Mouse (Mus musculus): ENCODE measurements around the gene Ftsj3. TPM values are rescaled to one million over a fixed set of nuclear protein-coding genes. Genes with fewer than 3 reads are reported as not detected.

Gene Ftsj3
- polyA plus RNA-seq, 1 experiment from 2014 or later, result 65.1 TPM

DNA sequence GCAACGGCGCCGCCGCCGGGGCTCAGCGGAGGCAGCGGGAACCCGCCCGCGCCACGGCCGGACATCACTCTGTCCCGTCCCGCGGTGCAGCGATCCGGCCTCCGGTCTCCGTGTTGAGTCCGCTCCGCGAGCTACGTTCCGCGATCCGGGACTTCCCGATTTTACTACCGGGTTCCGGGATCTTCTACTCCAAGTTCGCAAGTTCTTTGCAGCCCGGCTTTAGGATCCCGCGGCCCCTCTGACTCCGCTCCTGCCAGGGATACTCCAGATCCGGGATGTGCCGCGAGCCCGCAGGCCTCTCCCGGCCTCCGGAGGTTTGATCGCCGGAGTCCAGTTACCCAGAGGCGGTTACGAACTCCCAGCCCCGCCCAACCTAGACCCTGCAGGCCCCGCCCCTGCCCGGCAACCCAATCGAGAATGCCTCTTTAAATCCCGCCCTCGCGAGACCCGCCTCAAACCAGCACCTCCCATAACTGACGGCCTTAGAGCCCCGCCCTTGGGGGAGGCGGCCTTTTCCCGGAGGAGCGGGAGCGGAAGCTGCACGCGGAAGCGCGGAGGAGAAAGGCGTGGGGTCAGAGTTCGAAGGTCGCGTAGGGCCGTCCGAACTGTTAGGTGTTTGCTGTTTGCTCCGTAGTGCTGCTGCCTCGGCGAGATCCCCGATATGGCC, 16.9 kb upstream of the Ftsj3 start, which contains the start of gene Smarcd2:
Gene Smarcd2 (minus strand): TSS at position 329 of the 667 bp plus-strand sequence.
- H3K4me3 ChIP-seq (ENCODE audit: low read depth, low read length), result peak within 1 kb of the TSS; percentile 83
- H3K27ac ChIP-seq (ENCODE audit: low read depth), result peak within 1 kb of the TSS; percentile 90
- H3K27me3 ChIP-seq (replicated peaks; ENCODE audit: control insufficient read depth, insufficient read depth, low read length), result no peaks in the 10 kb centered on the region
- peaks cover 53% of the 10 kb centered on the region for H3K4me1 ChIP-seq (replicated peaks; ENCODE audit: control insufficient read depth, insufficient read depth, low read length)
- H3K36me3 ChIP-seq (ENCODE audit: control insufficient read depth, insufficient read depth, low read length), result 0 out of 2 replicates have a peak, but pooled peaks cover under 1% of the 10 kb centered on the region
- peak within 1 kb of the TSS; percentile 75 for H3K4me2 ChIP-seq (ENCODE audit: low read length)
- H3K9ac ChIP-seq (ENCODE audit: low read length), result peak within 1 kb of the TSS; percentile 96
- peak; percentile 99 for DNase-seq (ENCODE audit: low spot score)
- under 1% methylated on average over 72 of the region's 72 CpGs for WGBS
- peak; percentile 94 for ATAC-seq (replicated peaks; ENCODE audit: low FRiP score, low TSS enrichment, low read depth)
- H3K9me3 ChIP-seq (ENCODE audit: control insufficient read depth, low read length), result no peaks in the 10 kb centered on the region

DNA sequence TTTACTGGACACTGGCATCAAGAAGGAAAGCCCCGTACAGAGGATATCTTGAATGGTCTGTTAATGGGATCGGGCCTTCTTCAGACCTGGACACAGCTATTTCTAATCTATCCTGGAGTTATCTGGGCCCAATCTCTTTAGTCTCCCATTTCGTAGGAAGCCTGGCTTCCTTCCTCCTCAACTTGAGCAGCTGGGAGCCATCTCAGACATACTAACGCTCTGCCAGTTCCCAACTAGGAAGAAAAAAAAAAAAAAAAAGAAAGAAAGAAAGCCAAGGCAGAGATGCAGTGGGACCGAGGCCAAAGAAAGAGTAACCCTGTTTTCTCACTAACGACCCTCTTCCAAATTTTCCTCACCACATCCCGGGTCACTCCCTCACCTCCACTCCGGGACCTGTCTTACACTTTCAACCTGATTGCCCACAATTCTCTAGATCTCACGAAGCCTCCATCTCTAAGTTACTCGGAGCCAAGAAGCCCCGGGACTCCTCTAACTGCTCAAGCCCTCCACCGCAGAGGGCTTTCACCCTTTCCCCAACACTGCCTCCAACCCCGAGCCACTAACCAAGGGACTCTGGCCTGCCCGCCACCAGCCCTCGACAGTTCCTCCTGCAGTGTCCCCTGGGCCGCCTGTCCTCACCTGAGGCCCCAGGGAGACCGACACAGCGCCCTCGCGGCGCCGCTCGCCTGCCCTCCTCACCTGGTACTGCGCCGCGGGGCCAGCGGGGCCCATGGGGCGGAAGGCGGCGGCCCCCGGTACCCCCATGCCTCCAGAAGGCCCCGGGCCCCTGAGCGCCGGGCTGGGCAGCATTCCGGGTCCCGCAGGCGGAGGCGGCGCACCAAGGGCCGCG, 16.1 kb upstream of the Ftsj3 start:
- H3K4me2 ChIP-seq (ENCODE audit: low read length), result peak overlapping the region; percentile 75
- peaks cover 9% of the 10 kb centered on the region for H3K36me3 ChIP-seq (ENCODE audit: control insufficient read depth, insufficient read depth, low read length)
- 1% methylated on average over 41 of the region's 41 CpGs for WGBS
- peak overlapping the region; percentile 90 for H3K27ac ChIP-seq (ENCODE audit: low read depth)
- no peaks in the 10 kb centered on the region for H3K9me3 ChIP-seq (ENCODE audit: control insufficient read depth, low read length)
- peak; percentile 68 for DNase-seq (ENCODE audit: low spot score)
- peak overlapping the region; percentile 96 for H3K9ac ChIP-seq (ENCODE audit: low read length)
- peaks cover 57% of the 10 kb centered on the region for H3K4me1 ChIP-seq (replicated peaks; ENCODE audit: control insufficient read depth, insufficient read depth, low read length)
- peak overlapping the region; percentile 83 for H3K4me3 ChIP-seq (ENCODE audit: low read depth, low read length)
- H3K27me3 ChIP-seq (replicated peaks; ENCODE audit: control insufficient read depth, insufficient read depth, low read length), result no peaks in the 10 kb centered on the region
- peak; percentile 30 for ATAC-seq (replicated peaks; ENCODE audit: low FRiP score, low TSS enrichment, low read depth)

DNA sequence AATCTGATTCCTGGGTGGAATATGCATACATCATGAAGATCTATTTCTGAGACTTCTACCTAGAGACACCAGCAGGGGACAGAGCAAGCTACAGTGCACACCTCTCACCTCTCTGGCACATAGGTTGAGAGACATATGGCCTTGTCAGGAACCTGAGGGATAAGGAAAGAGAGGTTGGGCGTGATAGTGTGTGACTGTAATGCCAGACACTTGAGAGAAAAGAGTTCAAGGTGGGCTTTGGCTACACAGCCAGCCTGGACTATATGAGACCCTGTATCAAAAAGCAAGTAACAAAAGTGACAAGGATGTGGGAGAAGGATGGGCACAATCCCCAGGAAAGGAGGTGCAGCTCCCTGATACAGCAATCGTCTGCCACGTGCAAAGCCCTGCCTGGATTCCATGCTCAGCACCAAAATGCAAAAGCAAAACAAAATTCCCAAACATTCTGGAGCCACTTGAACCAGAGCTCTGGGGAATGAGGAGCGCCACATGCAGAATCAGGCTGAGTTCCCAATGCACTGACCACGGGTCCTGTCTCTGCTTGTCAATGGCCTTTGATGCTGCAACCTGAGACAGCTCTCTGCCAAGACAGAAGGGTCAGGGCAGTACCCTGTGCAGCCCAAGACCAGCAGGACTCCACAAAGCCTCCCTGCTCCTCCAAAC, 15.4 kb upstream of the Ftsj3 start:
- Histone ChIP-seq H3K4me2 (ENCODE audit: low read length) (peak overlapping the region; percentile 75), H3K4me3 (ENCODE audit: low read depth, low read length) (peak overlapping the region; percentile 83), H3K27ac (ENCODE audit: low read depth) (peak overlapping the region; percentile 90), H3K9ac (ENCODE audit: low read length) (peak overlapping the region; percentile 96), H3K4me1 (replicated peaks; ENCODE audit: control insufficient read depth, insufficient read depth, low read length) (peaks cover 56% of the 10 kb centered on the region), H3K27me3 (replicated peaks; ENCODE audit: control insufficient read depth, insufficient read depth, low read length) (no peaks in the 10 kb centered on the region), H3K36me3 (ENCODE audit: control insufficient read depth, insufficient read depth, low read length) (peaks cover 16% of the 10 kb centered on the region), H3K9me3 (ENCODE audit: control insufficient read depth, low read length) (no peaks in the 10 kb centered on the region)
- no peak for ATAC-seq (replicated peaks; ENCODE audit: low FRiP score, low TSS enrichment, low read depth)
- WGBS, result 16% methylated on average over 5 of the region's 5 CpGs
- no peak for DNase-seq (ENCODE audit: low spot score)

DNA sequence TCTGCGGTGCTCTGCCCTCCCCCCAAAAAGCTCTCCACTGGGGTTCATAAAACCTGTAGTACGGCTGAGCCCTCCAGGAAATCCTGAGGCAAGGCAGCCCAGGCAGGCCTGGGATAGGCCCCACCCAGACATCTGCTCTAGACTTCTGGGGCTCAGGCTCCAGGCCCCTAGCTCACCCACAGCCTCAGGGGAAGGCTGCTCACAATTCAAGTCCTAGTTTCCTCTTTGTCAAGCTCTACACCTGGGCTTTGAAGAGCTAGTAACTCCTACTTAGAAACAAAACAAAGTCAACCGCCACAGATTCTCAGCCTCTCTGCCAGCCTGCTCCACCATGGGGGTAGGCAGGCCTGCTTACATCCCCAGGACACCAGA, 13.2 kb upstream of the Ftsj3 start:
- H3K36me3 ChIP-seq (ENCODE audit: control insufficient read depth, insufficient read depth, low read length), result peaks cover 38% of the 10 kb centered on the region
- peaks cover 36% of the 10 kb centered on the region for H3K4me1 ChIP-seq (replicated peaks; ENCODE audit: control insufficient read depth, insufficient read depth, low read length)
- DNase-seq (ENCODE audit: low spot score) (peak; percentile 74), ATAC-seq (replicated peaks; ENCODE audit: low FRiP score, low TSS enrichment, low read depth) (no peak)
- H3K9ac ChIP-seq (ENCODE audit: low read length), result peak overlapping the region; percentile 2; the same call in 1 of the 2 replicates
- WGBS, result 18% methylated on average over 3 of the region's 3 CpGs
- H3K4me2 ChIP-seq (ENCODE audit: low read length), result peak overlapping the region; percentile 41
- H3K27me3 ChIP-seq (replicated peaks; ENCODE audit: control insufficient read depth, insufficient read depth, low read length), result no peaks in the 10 kb centered on the region
- H3K27ac ChIP-seq (ENCODE audit: low read depth), result peak overlapping the region; percentile 79
- H3K9me3 ChIP-seq (ENCODE audit: control insufficient read depth, low read length), result no peaks in the 10 kb centered on the region
- peak overlapping the region; percentile 13; the same call in 1 of the 2 replicates for H3K4me3 ChIP-seq (ENCODE audit: low read depth, low read length)

DNA sequence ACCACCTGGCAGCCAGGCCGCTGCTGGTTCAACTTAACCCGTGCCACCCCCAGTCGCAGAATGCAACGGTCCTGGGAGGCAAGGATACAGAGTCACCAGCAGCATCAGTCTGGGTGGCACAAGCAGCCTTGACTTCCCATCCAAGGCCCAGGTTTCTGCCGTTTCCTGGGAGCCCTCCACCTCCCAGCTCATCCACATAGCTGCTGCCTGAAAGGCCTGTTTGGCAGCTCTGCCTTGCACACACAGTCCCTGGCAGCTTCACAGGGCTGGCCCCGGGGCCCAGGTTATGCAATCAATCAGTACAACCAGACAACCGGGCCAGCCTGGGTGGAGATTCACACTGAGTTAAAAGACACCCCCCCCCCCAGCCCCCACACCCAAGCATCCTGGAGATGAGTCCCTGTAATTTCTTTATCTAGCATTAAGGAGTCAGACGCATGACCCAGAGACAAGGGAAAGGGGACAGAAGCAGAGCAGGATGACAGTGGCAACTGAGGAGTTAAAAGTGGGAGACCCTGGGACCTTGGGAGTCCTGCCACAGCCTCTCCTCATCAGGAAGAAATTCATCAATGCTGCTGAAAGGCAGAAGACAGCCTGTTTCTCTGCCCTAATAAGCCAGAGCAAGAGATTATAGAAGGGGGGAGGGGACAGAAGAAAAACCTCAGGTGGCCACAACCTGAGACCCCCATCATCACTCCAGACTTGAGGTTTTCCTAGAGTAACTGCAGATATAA, 12.6 kb upstream of the Ftsj3 start:
- peak overlapping the region; percentile 0; the same call in 1 of the 2 replicates for H3K4me3 ChIP-seq (ENCODE audit: low read depth, low read length)
- no peak overlapping the region for H3K9ac ChIP-seq (ENCODE audit: low read length)
- DNase-seq (ENCODE audit: low spot score) (no peak), ATAC-seq (replicated peaks; ENCODE audit: low FRiP score, low TSS enrichment, low read depth) (no peak)
- no peaks in the 10 kb centered on the region for H3K27me3 ChIP-seq (replicated peaks; ENCODE audit: control insufficient read depth, insufficient read depth, low read length)
- H3K27ac ChIP-seq (ENCODE audit: low read depth), result peak overlapping the region; percentile 79
- peaks cover 44% of the 10 kb centered on the region for H3K36me3 ChIP-seq (ENCODE audit: control insufficient read depth, insufficient read depth, low read length)
- peaks cover 36% of the 10 kb centered on the region for H3K4me1 ChIP-seq (replicated peaks; ENCODE audit: control insufficient read depth, insufficient read depth, low read length)
- WGBS, result 18% methylated on average over 8 of the region's 8 CpGs
- no peaks in the 10 kb centered on the region for H3K9me3 ChIP-seq (ENCODE audit: control insufficient read depth, low read length)
- peak overlapping the region; percentile 41 for H3K4me2 ChIP-seq (ENCODE audit: low read length)

DNA sequence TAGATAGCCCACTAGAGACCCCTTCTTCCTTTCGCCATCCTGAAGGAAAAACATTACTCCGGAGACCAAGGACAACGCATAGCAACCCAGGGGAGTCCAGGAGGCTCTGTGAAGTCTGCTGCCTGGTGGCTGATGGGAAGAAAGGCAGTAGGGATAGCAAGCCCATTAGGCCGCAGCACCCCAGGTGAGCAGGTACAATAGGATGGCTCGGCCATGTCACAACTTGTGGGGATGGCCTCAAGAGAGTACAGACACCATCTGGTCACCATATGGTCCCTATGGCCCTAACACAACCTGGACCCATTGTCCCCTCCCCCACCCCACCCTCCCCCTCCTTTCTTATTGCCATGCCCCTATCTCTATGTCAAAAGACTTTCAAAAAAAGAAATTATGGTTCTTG, 12.0 kb upstream of the Ftsj3 start:
- H3K27ac ChIP-seq (ENCODE audit: low read depth), result peak overlapping the region; percentile 79
- no peak for ATAC-seq (replicated peaks; ENCODE audit: low FRiP score, low TSS enrichment, low read depth)
- H3K4me2 ChIP-seq (ENCODE audit: low read length), result peak overlapping the region; percentile 41
- H3K9me3 ChIP-seq (ENCODE audit: control insufficient read depth, low read length), result no peaks in the 10 kb centered on the region
- no peak overlapping the region for H3K9ac ChIP-seq (ENCODE audit: low read length)
- H3K4me3 ChIP-seq (ENCODE audit: low read depth, low read length), result no peak overlapping the region
- peaks cover 33% of the 10 kb centered on the region for H3K4me1 ChIP-seq (replicated peaks; ENCODE audit: control insufficient read depth, insufficient read depth, low read length)
- no peak for DNase-seq (ENCODE audit: low spot score)
- peaks cover 50% of the 10 kb centered on the region for H3K36me3 ChIP-seq (ENCODE audit: control insufficient read depth, insufficient read depth, low read length)
- H3K27me3 ChIP-seq (replicated peaks; ENCODE audit: control insufficient read depth, insufficient read depth, low read length), result no peaks in the 10 kb centered on the region
- WGBS, result 63% methylated on average over 5 of the region's 5 CpGs

DNA sequence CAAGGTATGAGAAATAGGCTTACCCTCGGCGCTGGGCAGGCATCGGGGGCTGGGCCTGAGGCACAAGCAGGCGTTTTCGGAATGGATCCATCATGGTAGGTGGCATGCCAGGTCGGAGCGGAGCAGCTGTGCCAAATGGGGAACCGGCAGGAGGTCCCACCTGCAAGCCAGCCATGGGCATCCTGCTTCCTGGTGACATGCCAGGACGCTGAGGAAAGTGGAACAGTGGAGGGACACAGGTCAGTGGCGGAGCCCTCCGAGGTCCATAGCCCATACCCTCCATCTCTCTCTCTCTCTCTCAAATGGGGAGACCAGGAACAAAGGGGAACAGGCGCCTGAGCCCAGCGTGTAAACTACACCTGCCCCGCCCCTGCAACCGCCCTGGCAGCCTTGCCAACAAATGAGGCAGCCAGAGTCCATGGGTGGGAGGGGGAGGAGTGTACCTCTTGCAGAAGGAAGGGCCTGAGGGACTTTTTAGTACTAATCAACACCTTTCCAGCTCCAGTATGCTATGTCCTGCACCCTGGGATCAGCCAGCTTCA, 11.5 kb upstream of the Ftsj3 start:
- Histone ChIP-seq H3K36me3 (ENCODE audit: control insufficient read depth, insufficient read depth, low read length) (peaks cover 55% of the 10 kb centered on the region), H3K4me1 (replicated peaks; ENCODE audit: control insufficient read depth, insufficient read depth, low read length) (peaks cover 33% of the 10 kb centered on the region), H3K4me2 (ENCODE audit: low read length) (no peak overlapping the region), H3K4me3 (ENCODE audit: low read depth, low read length) (no peak overlapping the region), H3K9me3 (ENCODE audit: control insufficient read depth, low read length) (no peaks in the 10 kb centered on the region), H3K27me3 (replicated peaks; ENCODE audit: control insufficient read depth, insufficient read depth, low read length) (no peaks in the 10 kb centered on the region), H3K9ac (ENCODE audit: low read length) (no peak overlapping the region), H3K27ac (ENCODE audit: low read depth) (no peak overlapping the region)
- DNase-seq (ENCODE audit: low spot score) (no peak), ATAC-seq (replicated peaks; ENCODE audit: low FRiP score, low TSS enrichment, low read depth) (no peak)
- 68% methylated on average over 15 of the region's 15 CpGs for WGBS

DNA sequence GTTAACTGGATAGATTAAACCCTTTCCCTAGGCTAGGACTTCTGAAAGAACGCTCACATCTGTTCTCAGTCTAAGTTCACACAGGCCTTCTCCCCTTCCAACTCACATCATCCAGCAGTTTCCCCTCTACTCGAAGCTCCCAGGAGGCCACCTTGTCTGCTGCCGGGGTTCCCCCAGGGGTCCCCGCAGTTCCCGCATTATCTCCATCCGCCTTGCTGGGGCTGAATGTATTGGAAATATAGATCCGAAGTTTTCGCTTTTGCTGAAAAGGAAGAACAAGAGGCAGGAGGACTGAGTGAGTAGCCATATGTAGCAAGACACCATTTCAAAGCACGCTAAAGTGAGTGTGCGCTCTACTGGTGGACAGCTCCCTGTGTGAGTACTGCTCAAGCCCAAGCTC, 10.6 kb upstream of the Ftsj3 start:
- DNase-seq (ENCODE audit: low spot score) (no peak), ATAC-seq (replicated peaks; ENCODE audit: low FRiP score, low TSS enrichment, low read depth) (no peak)
- 94% methylated on average over 10 of the region's 10 CpGs for WGBS
- Histone ChIP-seq H3K4me3 (ENCODE audit: low read depth, low read length) (no peak overlapping the region), H3K4me1 (replicated peaks; ENCODE audit: control insufficient read depth, insufficient read depth, low read length) (peaks cover 32% of the 10 kb centered on the region), H3K4me2 (ENCODE audit: low read length) (no peak overlapping the region), H3K27ac (ENCODE audit: low read depth) (no peak overlapping the region), H3K9me3 (ENCODE audit: control insufficient read depth, low read length) (no peaks in the 10 kb centered on the region), H3K9ac (ENCODE audit: low read length) (no peak overlapping the region), H3K36me3 (ENCODE audit: control insufficient read depth, insufficient read depth, low read length) (peaks cover 64% of the 10 kb centered on the region), H3K27me3 (replicated peaks; ENCODE audit: control insufficient read depth, insufficient read depth, low read length) (no peaks in the 10 kb centered on the region)
